Mouse (Mus musculus): ENCODE results near the gene Clrn1. TPM values are rescaled to one million over a fixed set of nuclear protein-coding genes. Genes with fewer than 3 reads are reported as not detected.

Gene Clrn1
- polyA plus RNA-seq, 1 experiment from 2014 or later, result 1.0 TPM

Other genes with a start within 250 kb of the Clrn1 start
- 0.07 and 0.09 TPM in 2 replicates for gene Erich6, start 248.1 kb downstream of the Clrn1 start, polyA plus RNA-seq (2015; fragmentation: Nextera tagmentation; extraction: Ambion mirVana)
- 4.8 and 5.8 TPM in 2 replicates for gene Siah2, start 192.9 kb downstream of the Clrn1 start, polyA plus RNA-seq (2015; fragmentation: Nextera tagmentation; extraction: Ambion mirVana)
- gene Mindy4b-ps, start 63.0 kb downstream of the Clrn1 start, polyA plus RNA-seq (2015; fragmentation: Nextera tagmentation; extraction: Ambion mirVana), result 0.71 and 0.77 TPM in 2 replicates
- gene Med12l, start 120.5 kb upstream of the Clrn1 start, polyA plus RNA-seq (2015; fragmentation: Nextera tagmentation; extraction: Ambion mirVana), result 2.3 and 2.6 TPM in 2 replicates
- gene Gpr171, start 216.5 kb upstream of the Clrn1 start, polyA plus RNA-seq (2015; fragmentation: Nextera tagmentation; extraction: Ambion mirVana), result 1.5 and 3.5 TPM in 2 replicates